In the genomic region with DNA sequence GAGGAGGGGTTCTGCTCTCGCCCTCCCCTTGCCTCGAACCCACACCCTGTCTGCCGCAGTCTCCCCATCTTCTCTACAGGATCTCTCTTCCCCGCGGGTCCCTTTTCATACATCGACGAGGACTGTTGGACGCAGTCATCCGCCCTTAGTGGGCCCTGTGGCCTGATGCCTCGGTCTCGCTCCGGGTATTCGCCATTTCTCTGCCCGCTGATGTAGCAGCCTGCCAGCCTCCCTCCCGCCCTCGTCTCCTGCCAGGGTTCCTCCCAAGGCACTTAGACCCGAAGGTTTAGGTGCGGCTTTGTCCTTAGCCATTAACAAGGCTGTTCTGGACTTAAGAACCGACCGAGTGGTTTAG, we compare ENCODE assay signal across 8 mouse cellular contexts. TPM values are rescaled to one million over a fixed set of nuclear protein-coding genes. Genes with fewer than 3 reads are reported as not detected.
DNase-seq lines count a peak whose midpoint lies in the region; ATAC-seq lines count a peak whose summit lies in the region.

No protein-coding gene starts in this region.

- peaks cover 93% of the 10 kb centered on the region for H3K27me3 ChIP-seq in hindbrain, embryonic 12.5 days
- H3K27me3 ChIP-seq in midbrain, embryonic 15.5 days (replicated peaks), result 0 out of 2 replicates have a peak, but pooled peaks cover 5% of the 10 kb centered on the region

- H3K4me3 ChIP-seq in hindbrain, embryonic 12.5 days, result peak overlapping the region; percentile 35
- H3K4me3 ChIP-seq in midbrain, embryonic 15.5 days, result peak overlapping the region; percentile 37

- DNase-seq in kidney, postnatal 10 days, result peak; percentile 31
- no peak for DNase-seq in kidney, adult 8-10 months
- DNase-seq in cerebellum, adult 9-11 months, result peak; percentile 78
- no peak for DNase-seq in thymus, postnatal 0 days (ENCODE audit: low spot score)
- DNase-seq in retina, embryonic 14.5 days (ENCODE audit: low spot score), result no peak
- no peak for DNase-seq in right cerebral cortex, adult 2 months (ENCODE audit: low spot score in 2 of 2)

- H3K9me3 ChIP-seq in hindbrain, embryonic 12.5 days (replicated peaks), result no peaks in the 10 kb centered on the region
- H3K9me3 ChIP-seq in midbrain, embryonic 15.5 days, result no peaks in the 10 kb centered on the region

- H3K36me3 ChIP-seq in hindbrain, embryonic 12.5 days, result no peaks in the 10 kb centered on the region
- no peaks in the 10 kb centered on the region for H3K36me3 ChIP-seq in midbrain, embryonic 15.5 days (replicated peaks)

- peak overlapping the region; percentile 61 for H3K9ac ChIP-seq in hindbrain, embryonic 12.5 days
- H3K9ac ChIP-seq in midbrain, embryonic 15.5 days, result peak overlapping the region; percentile 64

- H3K4me2 ChIP-seq in hindbrain, embryonic 12.5 days (replicated peaks), result peak overlapping the region; percentile 70
- H3K4me2 ChIP-seq in midbrain, embryonic 15.5 days, result peak overlapping the region; percentile 65

- peaks cover 54% of the 10 kb centered on the region for H3K4me1 ChIP-seq in hindbrain, embryonic 12.5 days
- peaks cover 60% of the 10 kb centered on the region for H3K4me1 ChIP-seq in midbrain, embryonic 15.5 days

- H3K27ac ChIP-seq in hindbrain, embryonic 12.5 days, result peak overlapping the region; percentile 93
- H3K27ac ChIP-seq in midbrain, embryonic 15.5 days, result peak overlapping the region; percentile 98

- no peak; the same call in 1 of the 2 replicates for ATAC-seq in hindbrain, embryonic 12.5 days (ENCODE audit: low FRiP score)
- no peak for ATAC-seq in midbrain, embryonic 15.5 days (replicated peaks)

- under 1% methylated on average over 20 of the region's 20 CpGs for WGBS in hindbrain, embryonic 12.5 days
- WGBS in midbrain, embryonic 15.5 days, result 2% methylated on average over 20 of the region's 20 CpGs

RNA-seq across cellular contexts. Expression of gene Calcoco1, which starts 25.3 kb away (rescaled TPM):
- polyA plus RNA-seq in hindbrain, embryonic 12.5 days (2016; fragmentation: Nextera tagmentation; extraction: Ambion mirVana), result 47.3 and 49.1 TPM in 2 replicates
- 41.9 and 43.0 TPM in 2 replicates for polyA plus RNA-seq in midbrain, embryonic 15.5 days (2015; fragmentation: Nextera tagmentation; extraction: Ambion mirVana)
- 55.9 and 58.4 TPM in 2 replicates for polyA plus RNA-seq in thymus, postnatal 0 days (2015; fragmentation: Nextera tagmentation; extraction: Ambion mirVana)

Comparison
In these comparisons a context has a peak if more than half of its experiments do, and no peak if none do; other contexts are left out.
1. DNase-seq: peak in kidney, postnatal 10 days (single experiment) and cerebellum, adult 9-11 months (single experiment); none in kidney, adult 8-10 months (0 of 2), thymus, postnatal 0 days (single experiment), retina, embryonic 14.5 days (single experiment) and right cerebral cortex, adult 2 months (0 of 2).